Mouse (Mus musculus) lung, embryonic 14.5 days (tissue): ENCODE data around the gene Ctbp2. TPM values are rescaled to one million over a fixed set of nuclear protein-coding genes. Genes with fewer than 3 reads are reported as not detected.

Experiments used
- ATAC-seq: fragments of 200-750 bp; cut with Nextera tagmentation; 2 replicates; pipeline ENCODE4 v1.8.0; 2017; ENCODE audit warnings: mild to moderate bottlenecking, moderate TSS enrichment, moderate library complexity; ENCODE audit not compliant: insufficient read depth
- DNase-seq: peaks from one replicate; pipeline ENCODE4 v3.0.0-alpha.2; 2015
- H3K27ac ChIP-seq: fragments of 300-500 bp; sonication (generic); 2 replicates; pipeline ENCODE4 v1.5.1; 2014; ENCODE audit warnings: low read depth, mild to moderate bottlenecking, moderate library complexity
- H3K27me3 ChIP-seq: fragments of 300-500 bp; sonication (generic); 2 replicates; pipeline ENCODE4 v1.6.1; 2014; ENCODE audit warnings: low read length, control low read depth; ENCODE audit not compliant: insufficient read depth
- H3K36me3 ChIP-seq: fragments of 300-500 bp; sonication (generic); 2 replicates; pipeline ENCODE4 v1.6.1; 2014; ENCODE audit warnings: control low read depth; ENCODE audit not compliant: insufficient read depth
- H3K4me1 ChIP-seq: fragments of 300-500 bp; sonication (generic); 2 replicates; pipeline ENCODE4 v1.6.1; 2014; ENCODE audit warnings: antibody characterized with exemption, control low read depth; ENCODE audit not compliant: insufficient read depth
- H3K4me2 ChIP-seq: fragments of 300-500 bp; sonication (generic); 2 replicates; pipeline ENCODE4 v1.6.1; 2014; ENCODE audit warnings: mild to moderate bottlenecking
- H3K4me3 ChIP-seq: fragments of 300-500 bp; sonication (generic); 2 replicates; pipeline ENCODE4 v1.5.1; 2014; ENCODE audit warnings: low read depth, low read length
- H3K9ac ChIP-seq: fragments of 300-500 bp; sonication (generic); 2 replicates; pipeline ENCODE4 v1.6.1; 2014
- H3K9me3 ChIP-seq: fragments of 300-500 bp; sonication (generic); 2 replicates; pipeline ENCODE4 v1.6.1; 2016; ENCODE audit warnings: low read depth, low read length, control low read depth
- CTCF ChIP-seq: IDR thresholded peaks from 2 replicates; pipeline ENCODE4 v1.5.1; 2016; ENCODE audit warnings: antibody characterized with exemption, low read depth
- WGBS: fragments of 180-500 bp; shearing (Covaris S2); extraction: QIAGEN DNeasy Blood & Tissue Kit; methylation state at CpG from one replicate; pipeline ENCODE4 v1.1.7; 2014; 5-methylcytosine and 5-hydroxymethylcytosine counted together
- polyA plus RNA-seq: library from polyadenylated mRNA; unstranded; fragments of >200 nt; fragmentation: Nextera tagmentation; extraction: Ambion mirVana; gene quantifications from 2 replicates; pipeline ENCODE4 v1.2.1, GENCODE M21; 2014

Ctbp2 gene
- polyA plus RNA-seq, 1 experiment from 2014 or later = 124 TPM

DNA sequence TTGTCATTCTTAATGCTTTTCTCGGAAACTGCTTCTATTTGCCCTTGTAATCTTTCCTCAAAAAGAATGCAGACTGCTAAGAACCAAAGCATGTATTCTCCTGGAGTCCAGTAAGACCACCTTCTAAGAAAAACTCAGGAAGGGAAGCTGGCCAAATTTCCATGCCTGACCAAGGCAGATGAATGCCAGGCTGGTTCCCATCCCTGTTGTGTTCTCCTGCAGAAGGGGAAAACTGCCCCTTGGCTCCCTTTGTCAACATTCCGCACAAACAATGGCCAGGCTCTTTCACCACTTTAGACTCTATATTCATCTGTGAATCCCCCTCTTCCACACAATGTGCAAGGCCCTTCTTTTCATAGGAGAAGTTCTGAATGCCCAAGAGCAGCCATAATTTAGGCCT lies 6.3 kb downstream of the Ctbp2 start:
- H3K27me3 ChIP-seq = no peaks in the 10 kb centered on the region
- H3K27ac ChIP-seq = 0 out of 2 replicates have a peak overlapping the region, but pooled peaks have one; percentile 22

DNA sequence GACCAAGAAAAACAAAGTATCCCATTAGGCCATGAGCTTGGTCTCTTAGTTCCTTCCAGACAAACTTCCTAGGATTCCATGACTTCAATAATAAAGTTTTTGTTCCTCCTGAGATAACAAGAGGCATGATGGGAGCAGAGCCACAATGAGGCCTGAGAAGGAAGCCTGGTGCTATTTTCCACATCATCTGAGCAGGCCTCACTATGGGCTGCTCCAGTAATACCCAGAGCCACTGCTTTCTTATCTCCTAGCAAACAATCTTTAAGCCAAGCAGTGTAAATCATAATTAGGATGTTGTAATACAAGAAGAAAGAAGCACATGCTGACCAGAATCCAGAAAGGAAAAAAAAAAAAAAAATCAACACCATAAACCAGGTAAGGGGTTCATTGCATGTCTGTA lies 7.6 kb downstream of the Ctbp2 start:
- Histone ChIP-seq H3K4me3 (0 out of 2 replicates have a peak overlapping the region, but pooled peaks have one; percentile 25), H3K27me3 (no peaks in the 10 kb centered on the region), H3K9me3 (no peaks in the 10 kb centered on the region), H3K9ac (peak overlapping the region; percentile 2; the same call in 1 of the 2 replicates), H3K36me3 (peaks cover 12% of the 10 kb centered on the region; the same call in 1 of the 2 replicates), H3K27ac (peak overlapping the region; percentile 37), H3K4me2 (peak overlapping the region; percentile 57), H3K4me1 (peaks cover 69% of the 10 kb centered on the region)
- ATAC-seq = no peak
- DNase-seq = no peak
- TF ChIP-seq CTCF = no peak

More for the DNA sequence above, 6.3 kb downstream of the Ctbp2 start:
- TF ChIP-seq CTCF = no peak
- H3K4me1 ChIP-seq = peaks cover 56% of the 10 kb centered on the region
- no peak for ATAC-seq
- no peak overlapping the region for H3K4me2 ChIP-seq
- no peak overlapping the region for H3K4me3 ChIP-seq
- WGBS = 42% methylated on average over 2 of the region's 2 CpGs
- DNase-seq = no peak
- no peaks in the 10 kb centered on the region for H3K9me3 ChIP-seq
- peaks cover 12% of the 10 kb centered on the region; the same call in 1 of the 2 replicates for H3K36me3 ChIP-seq
- H3K9ac ChIP-seq = peak overlapping the region; percentile 33; the same call in 1 of the 2 replicates

GRCm38 (mm10) chr7:133115886-133116285 lies 8.3 kb downstream of the Ctbp2 start:
- H3K4me3 ChIP-seq = peak overlapping the region; percentile 25; the same call in 1 of the 2 replicates
- H3K27me3 ChIP-seq = no peaks in the 10 kb centered on the region
- peak overlapping the region; percentile 63; the same call in 1 of the 2 replicates for H3K27ac ChIP-seq
- H3K4me1 ChIP-seq = peaks cover 75% of the 10 kb centered on the region
- H3K9ac ChIP-seq = peak overlapping the region; percentile 2; the same call in 1 of the 2 replicates
- peak; percentile 62 for DNase-seq
- no peaks in the 10 kb centered on the region for H3K9me3 ChIP-seq
- peaks cover 12% of the 10 kb centered on the region; the same call in 1 of the 2 replicates for H3K36me3 ChIP-seq
- no peak for ATAC-seq
- peak overlapping the region; percentile 57 for H3K4me2 ChIP-seq
- WGBS = 12% methylated on average over 15 of the region's 15 CpGs
- TF ChIP-seq CTCF = no peak

DNA sequence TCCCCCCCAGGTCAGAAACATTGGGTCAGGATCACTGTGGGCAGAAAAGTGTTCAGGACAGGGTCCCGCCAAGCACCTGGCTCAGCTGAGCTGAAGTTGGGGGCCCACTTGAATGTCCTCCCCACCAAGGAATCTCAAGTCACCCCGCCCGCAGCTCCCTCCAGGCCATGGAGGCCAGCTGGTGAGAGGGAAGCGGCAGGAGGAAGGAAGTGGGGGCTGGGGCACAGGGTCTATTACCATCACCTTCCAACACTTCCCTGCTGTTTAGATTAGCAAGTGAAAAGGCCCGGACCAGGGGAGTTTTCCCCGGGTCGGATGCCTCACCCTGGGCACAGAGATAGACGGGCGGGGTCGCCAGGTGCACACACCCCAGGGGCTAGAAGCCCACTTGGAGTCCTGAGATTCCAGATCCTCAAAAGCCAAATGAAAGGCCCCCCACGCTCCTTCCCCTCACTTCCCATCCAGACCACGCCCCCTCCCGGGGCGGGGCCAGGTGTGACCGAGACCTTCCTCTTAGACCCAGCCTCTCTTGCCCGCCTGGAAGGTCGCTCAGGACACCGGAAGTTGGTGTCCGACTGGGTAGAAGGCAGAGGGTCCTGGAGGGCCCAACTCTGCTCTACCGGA lies 9.2 kb downstream of the Ctbp2 start:
- DNase-seq (peak; percentile 61), ATAC-seq (0 out of 2 replicates have a peak, but pooled peaks have one; percentile 27)
- TF ChIP-seq CTCF = no peak
- Histone ChIP-seq H3K9ac (peak overlapping the region; percentile 4; the same call in 1 of the 2 replicates), H3K27me3 (no peaks in the 10 kb centered on the region), H3K4me3 (peak overlapping the region; percentile 25), H3K9me3 (no peaks in the 10 kb centered on the region), H3K27ac (peak overlapping the region; percentile 31), H3K36me3 (peaks cover 12% of the 10 kb centered on the region; the same call in 1 of the 2 replicates), H3K4me2 (peak overlapping the region; percentile 57), H3K4me1 (peaks cover 67% of the 10 kb centered on the region)
- 11% methylated on average over 20 of the region's 20 CpGs for WGBS

DNA sequence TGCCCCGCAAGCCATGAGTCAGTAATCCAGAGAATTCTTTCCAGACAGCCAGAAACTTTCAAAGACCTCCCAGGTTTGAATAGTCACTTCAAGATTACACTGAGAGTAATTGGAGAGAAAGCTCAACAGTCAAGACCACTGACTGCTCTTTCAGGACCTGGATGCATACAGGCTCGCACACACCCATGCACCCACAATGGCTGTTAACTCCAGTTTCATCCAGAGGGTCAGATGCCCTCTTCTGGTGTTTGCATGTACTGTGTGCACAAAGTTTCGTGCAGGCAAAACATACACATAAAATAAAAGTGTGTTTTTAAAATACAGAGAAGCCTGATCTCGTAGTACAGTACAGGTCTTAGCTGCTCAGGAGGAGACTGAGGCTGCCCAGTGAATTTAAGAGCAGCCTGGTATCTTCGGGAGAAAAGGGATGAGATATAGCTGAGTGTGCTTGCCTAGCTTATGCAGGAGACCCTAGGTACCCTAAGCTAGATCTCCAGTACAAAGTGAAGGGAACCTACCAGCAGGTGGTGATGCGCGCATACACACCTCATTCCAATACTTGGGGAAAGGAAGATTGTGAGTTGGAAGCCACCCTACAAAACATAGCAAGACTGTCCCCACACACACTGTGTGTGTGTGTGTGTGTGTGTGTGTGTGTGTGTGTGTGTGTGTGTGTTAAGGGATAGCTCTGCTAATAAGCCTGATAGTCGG lies 10.8 kb downstream of the Ctbp2 start:
- H3K4me1 ChIP-seq = peaks cover 63% of the 10 kb centered on the region
- DNase-seq (no peak), ATAC-seq (no peak)
- H3K4me3 ChIP-seq = no peak overlapping the region
- H3K27ac ChIP-seq = peak overlapping the region; percentile 78; the same call in 1 of the 2 replicates
- peak; percentile 23; the same call in 1 of the 2 replicates for TF ChIP-seq CTCF
- no peak overlapping the region for H3K4me2 ChIP-seq
- H3K36me3 ChIP-seq = peaks cover 12% of the 10 kb centered on the region; the same call in 1 of the 2 replicates
- WGBS = 74% methylated on average over 8 of the region's 8 CpGs
- no peaks in the 10 kb centered on the region for H3K27me3 ChIP-seq
- H3K9ac ChIP-seq = no peak overlapping the region
- no peaks in the 10 kb centered on the region for H3K9me3 ChIP-seq

DNA sequence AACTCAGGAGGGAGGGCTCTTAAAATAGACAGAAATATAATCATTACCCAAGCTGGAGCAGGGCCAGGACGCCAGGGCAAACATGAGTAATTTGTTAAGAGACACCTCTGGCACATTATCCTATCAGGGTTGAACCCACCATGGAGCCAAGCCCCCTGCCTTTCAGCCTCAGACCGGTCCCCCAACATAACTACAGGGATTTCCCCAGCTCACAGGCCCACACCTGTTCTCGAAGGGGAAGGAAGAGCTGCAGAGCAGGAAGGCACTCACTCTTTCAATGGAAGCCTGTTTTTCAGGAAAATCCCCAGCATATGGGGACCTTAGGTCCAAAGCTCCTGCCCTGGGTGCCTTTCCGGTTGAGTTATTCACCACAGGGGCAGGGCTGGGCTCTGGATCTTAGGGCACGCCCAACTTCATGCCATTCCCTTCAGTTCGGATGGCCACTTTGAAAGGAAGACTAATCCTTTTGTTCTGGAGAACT lies 11.8 kb downstream of the Ctbp2 start:
- Histone ChIP-seq H3K4me2 (0 out of 2 replicates have a peak overlapping the region, but pooled peaks have one; percentile 10), H3K27ac (peak overlapping the region; percentile 78), H3K9me3 (no peaks in the 10 kb centered on the region), H3K4me3 (no peak overlapping the region), H3K36me3 (peaks cover 12% of the 10 kb centered on the region; the same call in 1 of the 2 replicates), H3K9ac (no peak overlapping the region; the same call in 1 of the 2 replicates), H3K27me3 (no peaks in the 10 kb centered on the region), H3K4me1 (peaks cover 59% of the 10 kb centered on the region)
- TF ChIP-seq CTCF = no peak
- 15% methylated on average over 6 of the region's 6 CpGs for WGBS
- DNase-seq = peak; percentile 58
- peak; percentile 39; the same call in 1 of the 2 replicates for ATAC-seq
